Mouse (Mus musculus) kidney, adult 2 months (tissue): Measurements from ENCODE around the gene Srp14.

ENCODE experiments used
- CTCF ChIP-seq: fragments of 200-500 bp; conservative IDR thresholded peaks from 2 replicates; pipeline ENCODE4 v1.5.1; 2011; ENCODE audit warnings: low read depth, mild to moderate bottlenecking, control low read depth, low read length, moderate library complexity, mixed read lengths; ENCODE audit not compliant: insufficient read depth, insufficient read length
- POLR2A ChIP-seq: fragments of 200-500 bp; IDR thresholded peaks from one replicate; pipeline ENCODE4 v1.6.1; 2011; ENCODE audit warnings: low read depth, low read length, control low read depth

- no peak for TF ChIP-seq CTCF
- no peak for TF ChIP-seq POLR2A
Measured at GRCm38 (mm10) chr2:118448181-118448580, 31.3 kb downstream of the Srp14 start.
